Comparison of ENCODE assay signal across 14 mouse cellular contexts in the genomic region with DNA sequence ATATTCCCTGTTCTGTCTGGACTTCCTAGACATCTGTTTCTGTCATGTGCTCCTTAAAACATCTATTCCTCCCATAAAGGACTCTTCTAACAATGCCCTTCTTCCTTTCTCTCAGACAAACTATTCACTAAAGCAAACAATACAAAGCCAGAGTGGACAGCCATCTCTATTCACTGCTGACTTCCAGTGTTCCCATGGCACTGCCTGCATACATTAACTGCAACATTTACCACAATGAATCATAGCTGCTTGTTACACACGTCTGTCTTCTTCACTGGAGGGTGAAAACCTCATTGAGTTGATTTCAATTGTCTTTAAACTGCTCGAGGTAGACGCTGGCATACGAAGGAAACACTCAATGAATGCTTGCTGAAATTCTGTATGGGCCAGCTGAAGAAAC.
DNase-seq lines count a peak whose midpoint lies in the region; ATAC-seq lines count a peak whose summit lies in the region.
"Had no signal": no experiment of that assay in that cellular context is flagged by ENCODE, and none has a peak within 500 bp of the region (broad histone marks: within the 10 kb centered on the region; RNA-seq: fewer than 3 reads in every experiment).

No protein-coding gene starts in this region.

- no peak overlapping the region for H3K4me3 ChIP-seq in hindbrain, embryonic 13.5 days
- H3K4me3 ChIP-seq in midbrain, embryonic 16.5 days (ENCODE audit: low read depth, low read length): no peak overlapping the region
- H3K4me3 ChIP-seq: heart, embryonic 15.5 days had no signal

- no peaks in the 10 kb centered on the region for H3K9me3 ChIP-seq in hindbrain, embryonic 13.5 days
- no peaks in the 10 kb centered on the region for H3K9me3 ChIP-seq in midbrain, embryonic 16.5 days (replicated peaks; ENCODE audit: control insufficient read depth, low read length, poor library complexity, severe bottlenecking)
- H3K9me3 ChIP-seq: heart, embryonic 15.5 days had no signal

- H3K27me3 ChIP-seq in hindbrain, embryonic 13.5 days: no peaks in the 10 kb centered on the region
- no peaks in the 10 kb centered on the region for H3K27me3 ChIP-seq in midbrain, embryonic 16.5 days (ENCODE audit: control insufficient read depth, insufficient read depth, low read depth, low read length)
- H3K27me3 ChIP-seq: heart, embryonic 15.5 days had no signal

- H3K4me1 ChIP-seq in hindbrain, embryonic 13.5 days (replicated peaks): peaks cover 19% of the 10 kb centered on the region
- H3K4me1 ChIP-seq in midbrain, embryonic 16.5 days (ENCODE audit: control insufficient read depth, insufficient read depth, low read length): no peaks in the 10 kb centered on the region
- H3K4me1 ChIP-seq: heart, embryonic 15.5 days had no signal

- no peak overlapping the region for H3K9ac ChIP-seq in hindbrain, embryonic 13.5 days
- H3K9ac ChIP-seq in midbrain, embryonic 16.5 days (ENCODE audit: low read depth, low read length): no peak overlapping the region
- H3K9ac ChIP-seq: heart, embryonic 15.5 days had no signal

- peak overlapping the region; percentile 58 for H3K27ac ChIP-seq in hindbrain, embryonic 13.5 days
- H3K27ac ChIP-seq in midbrain, embryonic 16.5 days (ENCODE audit: low read length): no peak overlapping the region
- H3K27ac ChIP-seq: heart, embryonic 15.5 days had no signal

- WGBS in hindbrain, embryonic 13.5 days: 12% methylated on average over 4 of the region's 4 CpGs
- WGBS in midbrain, embryonic 16.5 days: 6% methylated on average over 4 of the region's 4 CpGs

- peak; percentile 80 for ATAC-seq in hindbrain, embryonic 13.5 days (ENCODE audit: low FRiP score)
- peak; percentile 67 for ATAC-seq in midbrain, embryonic 16.5 days

- H3K36me3 ChIP-seq in hindbrain, embryonic 13.5 days: no peaks in the 10 kb centered on the region
- H3K36me3 ChIP-seq in midbrain, embryonic 16.5 days (ENCODE audit: control insufficient read depth, insufficient read depth, low read length): no peaks in the 10 kb centered on the region
- H3K36me3 ChIP-seq: heart, embryonic 15.5 days had no signal

- no peak overlapping the region for H3K4me2 ChIP-seq in hindbrain, embryonic 13.5 days
- H3K4me2 ChIP-seq in midbrain, embryonic 16.5 days (ENCODE audit: low read length): no peak overlapping the region
- H3K4me2 ChIP-seq: heart, embryonic 15.5 days had no signal

- peak; percentile 25 for DNase-seq in MN1 (ENCODE audit: low spot score)
- peak; percentile 24 for DNase-seq in embryo, embryonic 9.5 days (ENCODE audit: extremely low spot score)
- no peak for DNase-seq in adrenal gland, postnatal 14 days
- DNase-seq in ovary, postnatal 36 days (ENCODE audit: low spot score): no peak
- no peak for DNase-seq in spleen, adult 18-20 months
- DNase-seq in cerebellum, adult 8-10 months: no peak
- DNase-seq: gastrocnemius, postnatal 36 days; kidney, postnatal 25 days; layer of hippocampus, postnatal 36 days; lung, adult 18-20 months; thymus, postnatal 14 days had no signal

Comparison
In these comparisons a context has a peak if more than half of its experiments do, and no peak if none do; other contexts are left out.
1. DNase-seq: peak in MN1 (single experiment) and embryo, embryonic 9.5 days (single experiment); none in adrenal gland, postnatal 14 days (single experiment), ovary, postnatal 36 days (single experiment), spleen, adult 18-20 months (0 of 2) and cerebellum, adult 8-10 months (single experiment).